Mouse (Mus musculus) embryonic fibroblast, embryonic 13.5 days (primary cell): ENCODE results near the gene Cnst.

ENCODE experiments used
- CTCF ChIP-seq: IDR thresholded peaks from 2 replicates; pipeline ENCODE4 v1.5.1; 2011; ENCODE audit warnings: mild to moderate bottlenecking, control low read depth, low read length, moderate library complexity, borderline replicate concordance; ENCODE audit not compliant: insufficient read depth
- POLR2A ChIP-seq: IDR thresholded peaks from 2 replicates; pipeline ENCODE4 v1.6.1; 2011; ENCODE audit warnings: low read depth, mild to moderate bottlenecking, control low read depth, low read length, moderate library complexity

- TF ChIP-seq POLR2A (no peak), CTCF (no peak)
Observed at GRCm38 (mm10) chr1:179666971-179667370, 120.8 kb downstream of the Cnst start.
